Mouse (Mus musculus): ENCODE results near the gene Exosc1.

Exosc1 gene

GRCm38 (mm10) chr19:41913774-41914591, 19.2 kb downstream of the Exosc1 start:
- in situ Hi-C loops (cut with MboI, MseI), result no loop called here

- in situ Hi-C loops (cut with MboI, MseI), result no loop called here
Observed at GRCm38 (mm10) chr19:41912121-41913080, 20.8 kb downstream of the Exosc1 start.

- in situ Hi-C loops (cut with MboI, MseI), result no loop called here
Observed at GRCm38 (mm10) chr19:41911178-41912073, 21.8 kb downstream of the Exosc1 start, which contains the start of gene Pgam1. Gene Pgam1, plus strand, starts transcription at chr19:41911923.

- in situ Hi-C loops (cut with MboI, MseI), result no loop called here
Observed at GRCm38 (mm10) chr19:41910396-41910795, 22.8 kb downstream of the Exosc1 start.

- in situ Hi-C loops (cut with MboI, MseI), result no loop called here
Observed at GRCm38 (mm10) chr19:41908736-41909135, 24.5 kb downstream of the Exosc1 start.

GRCm38 (mm10) chr19:41907079-41907760, 26.0 kb downstream of the Exosc1 start:
- in situ Hi-C loops (cut with MboI, MseI), result no loop called here

GRCm38 (mm10) chr19:41906311-41907078, 26.7 kb downstream of the Exosc1 start:
- in situ Hi-C loops (cut with MboI, MseI), result no loop called here

GRCm38 (mm10) chr19:41905246-41905645, 28.0 kb downstream of the Exosc1 start:
- in situ Hi-C loops (cut with MboI, MseI), result no loop called here

- in situ Hi-C loops (cut with MboI, MseI), result no loop called here
Observed at GRCm38 (mm10) chr19:41902848-41903593, 30.2 kb downstream of the Exosc1 start.

GRCm38 (mm10) chr19:41901696-41902095, 31.5 kb downstream of the Exosc1 start:
- in situ Hi-C loops (cut with MboI, MseI), result no loop called here

GRCm38 (mm10) chr19:41900495-41901090, 32.6 kb downstream of the Exosc1 start:
- in situ Hi-C loops (cut with MboI, MseI), result no loop called here

- in situ Hi-C loops (cut with MboI, MseI), result no loop called here
Observed at GRCm38 (mm10) chr19:41898860-41899259, 34.4 kb downstream of the Exosc1 start.

GRCm38 (mm10) chr19:41896319-41896711, 36.9 kb downstream of the Exosc1 start:
- in situ Hi-C loops (cut with MboI, MseI), result no loop called here

GRCm38 (mm10) chr19:41895460-41896318, 37.5 kb downstream of the Exosc1 start, which contains the start of gene Rrp12:
Gene Rrp12, minus strand, starts transcription at chr19:41896173.
- in situ Hi-C loops (cut with MboI, MseI), result no loop called here

- in situ Hi-C loops (cut with MboI, MseI), result no loop called here
Observed at GRCm38 (mm10) chr19:41894959-41895358, 38.3 kb downstream of the Exosc1 start.

- in situ Hi-C loops (cut with MboI, MseI), result loop anchor here (5.0 kb wide), 1 partner anchor 81 kb away; no protein-coding TSS in a partner anchor
Observed at GRCm38 (mm10) chr19:41888191-41888590, 45.0 kb downstream of the Exosc1 start.

GRCm38 (mm10) chr19:41883882-41884281, 49.3 kb downstream of the Exosc1 start:
- in situ Hi-C loops (cut with MboI, MseI), result no loop called here

- in situ Hi-C loops (cut with MboI, MseI), result no loop called here
Observed at GRCm38 (mm10) chr19:41881842-41882241, 51.4 kb downstream of the Exosc1 start.
